Mouse (Mus musculus) CH12.LX (cell line): ENCODE results near the gene Il6st. TPM values are rescaled to one million over a fixed set of nuclear protein-coding genes. Genes with fewer than 3 reads are reported as not detected.

ENCODE experiments used
- DNase-seq: peaks from one replicate; pipeline ENCODE4 v3.0.0-alpha.2; 2013; ENCODE audit errors: extremely low read depth
- H3K27ac ChIP-seq: 2 replicates; pipeline ENCODE4 v1.5.1; 2012; ENCODE audit warnings: low read depth, mild to moderate bottlenecking, control low read depth, moderate library complexity; ENCODE audit not compliant: insufficient read depth
- H3K27me3 ChIP-seq: replicated peaks from 2 replicates; pipeline ENCODE3; 2012; ENCODE audit warnings: inconsistent platforms
- H3K36me3 ChIP-seq, 2 experiments: replicated peaks in 1 of 2; 2 replicates each; pipeline versions ENCODE3 to v1.6.1; 2012; ENCODE audit warnings: inconsistent platforms in 1 of 2, low read length in 1 of 2, mild to moderate bottlenecking in 1 of 2, mixed read lengths in 1 of 2, moderate library complexity in 1 of 2; ENCODE audit not compliant: control insufficient read depth in 1 of 2, insufficient read depth in 1 of 2
- H3K4me1 ChIP-seq, 2 experiments: 2 replicates each; pipeline ENCODE4 v1.6.1; 2012; ENCODE audit warnings: inconsistent platforms in 1 of 2, moderate library complexity in 1 of 2; ENCODE audit not compliant: insufficient read depth in 2 of 2, control insufficient read depth in 1 of 2
- H3K4me2 ChIP-seq: 2 replicates; pipeline ENCODE4 v1.6.1; 2012; ENCODE audit warnings: low read depth, mild to moderate bottlenecking, control low read depth; ENCODE audit not compliant: poor library complexity, insufficient read depth, severe bottlenecking
- H3K4me3 ChIP-seq, 3 experiments: fragments of 150-350 bp in 1 of 3; sonication (generic) in 1 of 3; replicated peaks in 1 of 3; 2 replicates each; pipeline versions ENCODE3 to v1.5.1; 2011 to 2012; ENCODE audit warnings: low read depth in 2 of 3, low read length in 2 of 3, mild to moderate bottlenecking in 2 of 3, moderate library complexity in 2 of 3, control low read depth in 1 of 3, improper control_type of control experiment in 1 of 3, inconsistent platforms in 1 of 3, mixed read lengths in 1 of 3; ENCODE audit not compliant: poor library complexity in 1 of 3
- H3K79me2 ChIP-seq: replicated peaks from 2 replicates; pipeline ENCODE4 v1.6.1; 2012; ENCODE audit warnings: mild to moderate bottlenecking, moderate library complexity; ENCODE audit not compliant: control insufficient read depth, poor library complexity, insufficient read depth, severe bottlenecking; ENCODE audit errors: extremely low read depth
- H3K9ac ChIP-seq: 2 replicates; pipeline ENCODE4 v1.6.1; 2012; ENCODE audit warnings: low read depth, mild to moderate bottlenecking, control low read depth, moderate library complexity; ENCODE audit not compliant: insufficient read depth
- H3K9me3 ChIP-seq: replicated peaks from 2 replicates; pipeline ENCODE3; 2012; ENCODE audit warnings: low read length, inconsistent platforms, mixed read lengths
- CHD1 ChIP-seq: IDR thresholded peaks from 2 replicates; pipeline ENCODE4 v1.6.1; 2012; ENCODE audit warnings: low read depth, low read length, improper control_type of control experiment, inconsistent platforms
- CHD2 ChIP-seq: IDR thresholded peaks from 2 replicates; pipeline ENCODE4 v1.6.1; 2011; ENCODE audit warnings: low read length, improper control_type of control experiment
- E2F4 ChIP-seq: IDR thresholded peaks from 2 replicates; pipeline ENCODE4 v1.6.1; 2011; ENCODE audit warnings: low read depth, low read length, improper control_type of control experiment; ENCODE audit not compliant: insufficient replicate concordance
- ELF1 ChIP-seq: IDR thresholded peaks from 2 replicates; pipeline ENCODE4 v1.6.1; 2014; ENCODE audit warnings: low read depth, mild to moderate bottlenecking, inconsistent platforms, low read length, improper control_type of control experiment
- GABPA ChIP-seq: IDR thresholded peaks from 2 replicates; pipeline ENCODE4 v1.6.1; 2012; ENCODE audit warnings: low read depth, low read length, improper control_type of control experiment, inconsistent platforms; ENCODE audit not compliant: insufficient replicate concordance
- HCFC1 ChIP-seq: IDR thresholded peaks from 2 replicates; pipeline ENCODE4 v1.6.1; 2012; ENCODE audit warnings: low read depth, mild to moderate bottlenecking, inconsistent platforms, low read length, improper control_type of control experiment
- IRF4 ChIP-seq: IDR thresholded peaks from 2 replicates; pipeline ENCODE4 v1.6.1; 2014; ENCODE audit warnings: low read depth, mild to moderate bottlenecking, inconsistent platforms, low read length, improper control_type of control experiment
- MAFK ChIP-seq: IDR thresholded peaks from 2 replicates; pipeline ENCODE4 v1.6.1; 2011; ENCODE audit warnings: low read length, improper control_type of control experiment; ENCODE audit not compliant: insufficient replicate concordance
- MEF2A ChIP-seq: IDR thresholded peaks from 2 replicates; pipeline ENCODE4 v1.6.1; 2014; ENCODE audit warnings: low read depth, mild to moderate bottlenecking, inconsistent platforms, low read length, improper control_type of control experiment, borderline replicate concordance
- NELFE ChIP-seq: IDR thresholded peaks from 2 replicates; pipeline ENCODE4 v1.6.1; 2011; ENCODE audit warnings: low read depth, low read length, improper control_type of control experiment
- NRF1 ChIP-seq: IDR thresholded peaks from 2 replicates; pipeline ENCODE4 v1.6.1; 2014; ENCODE audit warnings: low read depth, mild to moderate bottlenecking, inconsistent platforms, low read length, improper control_type of control experiment, moderate library complexity
- PAX5 ChIP-seq: IDR thresholded peaks from 2 replicates; pipeline ENCODE4 v1.6.1; 2012; ENCODE audit warnings: low read length, inconsistent platforms, mixed read lengths
- POLR2AphosphoS2 ChIP-seq: IDR thresholded peaks from 2 replicates; pipeline ENCODE4 v1.6.1; 2011; ENCODE audit warnings: low read depth, low read length, improper control_type of control experiment
- RAD21 ChIP-seq: IDR thresholded peaks from 2 replicates; pipeline ENCODE4 v1.6.1; 2011; ENCODE audit warnings: low read depth, mild to moderate bottlenecking, low read length, improper control_type of control experiment, moderate library complexity
- RCOR1 ChIP-seq: conservative IDR thresholded peaks from 2 replicates; pipeline ENCODE4 v1.6.1; 2012; ENCODE audit warnings: low read depth, mild to moderate bottlenecking, inconsistent platforms, low read length, improper control_type of control experiment
- SIN3A ChIP-seq: IDR thresholded peaks from 2 replicates; pipeline ENCODE4 v1.6.1; 2012; ENCODE audit warnings: low read length, improper control_type of control experiment, inconsistent platforms
- TBP ChIP-seq: conservative IDR thresholded peaks from 2 replicates; pipeline ENCODE4 v1.6.1; 2011; ENCODE audit warnings: low read depth, low read length, improper control_type of control experiment
- TCF12 ChIP-seq: IDR thresholded peaks from 2 replicates; pipeline ENCODE4 v1.6.1; 2014; ENCODE audit warnings: low read depth, mild to moderate bottlenecking, inconsistent platforms, low read length, improper control_type of control experiment
- USF2 ChIP-seq: conservative IDR thresholded peaks from 2 replicates; pipeline ENCODE4 v1.6.1; 2011; ENCODE audit warnings: low read depth, low read length, improper control_type of control experiment
- ZC3H11A ChIP-seq: IDR thresholded peaks from 2 replicates; pipeline ENCODE4 v1.6.1; 2012; ENCODE audit warnings: low read depth, mild to moderate bottlenecking, inconsistent platforms, low read length, improper control_type of control experiment
- ZKSCAN1 ChIP-seq: IDR thresholded peaks from 2 replicates; pipeline ENCODE4 v1.6.1; 2012; ENCODE audit warnings: low read depth, inconsistent platforms, low read length, improper control_type of control experiment, borderline replicate concordance
- ZNF384 ChIP-seq: IDR thresholded peaks from 2 replicates; pipeline ENCODE4 v1.6.1; 2012; ENCODE audit warnings: low read depth, low read length, improper control_type of control experiment, inconsistent platforms
- dilution Hi-C: fragments of 300-500 bp; cut with MboI; formaldehyde crosslinking; loops from 2 replicates; pipeline ENCODE4 v1.14.3; 2020; ENCODE audit warnings: low sequenced_read_pairs; ENCODE audit not compliant: extremely low pct_unique_long_range_greater_than_20kb, extremely low pct_ligation_motif_present
- in situ Hi-C: fragments of 300-500 bp; cut with MboI; formaldehyde crosslinking; loops from 3 replicates; pipeline ENCODE4 v1.14.3; 2019; ENCODE audit warnings: low sequenced_read_pairs, low pct_ligation_motif_present, low pct_unique_long_range_greater_than_20kb, mixed read lengths
- polyA plus RNA-seq: library from polyadenylated mRNA; unstranded; fragments of >175 nt; gene quantifications from 2 replicates; pipeline ENCODE4 v1.2.1, GENCODE M21; 2012; ENCODE audit warnings: low read depth; ENCODE audit not compliant: insufficient read length
- total RNA-seq, 2 experiments: library from RNA; depleted of rRNA; stranded (reverse); fragments of 300-350 nt in 1 of 2; fragments of >200 nt in 1 of 2; gene quantifications; 2 replicates each; pipeline ENCODE4 v1.2.3; 2012 to 2014

Gene Il6st
- total and polyA plus RNA-seq, 3 experiments = 3.5 to 7.6 (median 5.7) TPM

GRCm38 (mm10) chr13:112479926-112480325 is 16.1 kb downstream of the Il6st start:
- DNase-seq = no peak
- H3K9ac ChIP-seq = no peak overlapping the region
- H3K4me3 ChIP-seq = no peak overlapping the region
- no peak for TF ChIP-seq RCOR1
- TF ChIP-seq E2F4 = no peak
- TF ChIP-seq IRF4 = no peak
- no peak for TF ChIP-seq NELFE
- no peak for TF ChIP-seq ELF1
- TF ChIP-seq ZKSCAN1 = no peak
- no peak for TF ChIP-seq POLR2AphosphoS2
- TF ChIP-seq ZNF384 = no peak
- no peaks in the 10 kb centered on the region for H3K27me3 ChIP-seq
- 0 out of 2 replicates have a peak overlapping the region, but pooled peaks have one; percentile 4 for H3K27ac ChIP-seq
- H3K9me3 ChIP-seq = peaks cover 10% of the 10 kb centered on the region
- peaks cover 43 to 69% of the 10 kb centered on the region in 2 experiments for H3K36me3 ChIP-seq
- peaks cover 0 to 6% of the 10 kb centered on the region in 2 experiments; a peak in 1 of 4 replicates for H3K4me1 ChIP-seq
- dilution Hi-C loops (no loop called here), in situ Hi-C loops (no loop called here)
- H3K79me2 ChIP-seq = no peaks in the 10 kb centered on the region
- no peak overlapping the region for H3K4me2 ChIP-seq

DNA sequence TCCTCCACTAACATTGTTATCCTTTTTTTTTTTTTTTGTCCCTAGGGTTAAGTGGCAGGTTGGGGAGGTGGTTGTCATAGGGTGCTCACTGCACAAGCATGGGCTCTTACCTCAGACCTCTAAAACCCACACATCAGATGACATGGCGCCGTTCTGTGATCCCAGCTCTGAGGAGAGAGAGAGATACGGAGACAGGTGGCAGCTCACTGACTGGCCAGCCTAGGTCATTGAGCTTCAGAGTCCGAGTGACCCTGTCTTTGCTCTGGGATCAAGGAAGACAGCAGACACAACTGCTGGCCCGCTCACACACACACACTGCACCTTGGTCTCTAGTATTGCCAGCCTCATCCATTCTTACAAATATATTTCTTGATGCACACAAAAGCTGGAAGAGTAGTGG is 18.7 kb downstream of the Il6st start:
- H3K4me3 ChIP-seq = no peak overlapping the region
- no peaks in the 10 kb centered on the region for H3K79me2 ChIP-seq
- in situ Hi-C loops = no loop called here
- TF ChIP-seq TCF12 = no peak
- no peak for TF ChIP-seq USF2
- TF ChIP-seq MEF2A = no peak
- TF ChIP-seq, all 38 proteins: peak for 0
- no peaks in the 10 kb centered on the region for H3K4me1 ChIP-seq
- H3K27me3 ChIP-seq = no peaks in the 10 kb centered on the region
- dilution Hi-C loops = no loop called here
- no peak overlapping the region for H3K4me2 ChIP-seq
- peaks cover 44 to 72% of the 10 kb centered on the region in 2 experiments for H3K36me3 ChIP-seq
- no peak overlapping the region for H3K9ac ChIP-seq
- no peak overlapping the region for H3K27ac ChIP-seq
- H3K9me3 ChIP-seq = peaks cover 4% of the 10 kb centered on the region
- DNase-seq = no peak

GRCm38 (mm10) chr13:112483015-112483414 is 19.1 kb downstream of the Il6st start:
- TF ChIP-seq E2F4 = no peak
- TF ChIP-seq NRF1 = no peak
- no peak for TF ChIP-seq ZKSCAN1
- no peak for TF ChIP-seq IRF4
- TF ChIP-seq TBP = no peak
- TF ChIP-seq RAD21 = no peak
- TF ChIP-seq HCFC1 = no peak
- TF ChIP-seq MAFK = no peak
- no peak for TF ChIP-seq SIN3A
- TF ChIP-seq NELFE = no peak
- no peak for TF ChIP-seq GABPA
- no peak for TF ChIP-seq ZC3H11A
- no peak for TF ChIP-seq PAX5
- TF ChIP-seq CHD2 = no peak
- TF ChIP-seq CHD1 = no peak
- no peak for TF ChIP-seq USF2
- in situ Hi-C loops (no loop called here), dilution Hi-C loops (no loop called here)
- Histone ChIP-seq H3K36me3 (peaks cover 43 to 72% of the 10 kb centered on the region in 2 experiments), H3K4me3 (no peak overlapping the region), H3K27ac (no peak overlapping the region), H3K4me2 (no peak overlapping the region), H3K9ac (no peak overlapping the region), H3K4me1 (no peaks in the 10 kb centered on the region), H3K9me3 (peaks cover 4% of the 10 kb centered on the region), H3K79me2 (no peaks in the 10 kb centered on the region), H3K27me3 (no peaks in the 10 kb centered on the region)
- DNase-seq = no peak
